Mouse (Mus musculus) kidney, embryonic 15.5 days (tissue): ENCODE results near the gene Anapc10. TPM values are rescaled to one million over a fixed set of nuclear protein-coding genes. Genes with fewer than 3 reads are reported as not detected.
"Not testable (repeated sequence)": the region's sequence is repeated elsewhere in the genome, so short reads cannot be mapped to it uniquely, and the experiment has no call there.

Source experiments
- ATAC-seq: fragments of 200-750 bp; cut with Nextera tagmentation; replicated peaks from 2 replicates; pipeline ENCODE4 v1.8.0; 2017; ENCODE audit warnings: moderate TSS enrichment; ENCODE audit not compliant: low FRiP score
- H3K27ac ChIP-seq: fragments of 300-500 bp; sonication (generic); 2 replicates; pipeline ENCODE4 v1.5.1; 2015; ENCODE audit warnings: mild to moderate bottlenecking, inconsistent platforms
- H3K27me3 ChIP-seq: fragments of 300-500 bp; sonication (generic); 2 replicates; pipeline ENCODE4 v1.6.1; 2015; ENCODE audit warnings: inconsistent platforms
- H3K36me3 ChIP-seq: fragments of 300-500 bp; sonication (generic); 2 replicates; pipeline ENCODE4 v1.6.1; 2015; ENCODE audit warnings: inconsistent platforms
- H3K4me1 ChIP-seq: fragments of 300-500 bp; sonication (generic); 2 replicates; pipeline ENCODE4 v1.6.1; 2015; ENCODE audit warnings: inconsistent platforms
- H3K4me2 ChIP-seq: fragments of 300-500 bp; sonication (generic); 2 replicates; pipeline ENCODE4 v1.6.1; 2015; ENCODE audit warnings: moderate library complexity, mild to moderate bottlenecking, inconsistent platforms
- H3K4me3 ChIP-seq: fragments of 300-500 bp; sonication (generic); replicated peaks from 2 replicates; pipeline ENCODE4 v1.5.1; 2015; ENCODE audit warnings: mild to moderate bottlenecking, inconsistent platforms
- H3K9ac ChIP-seq: fragments of 300-500 bp; sonication (generic); 2 replicates; pipeline ENCODE4 v1.6.1; 2015; ENCODE audit warnings: mild to moderate bottlenecking, inconsistent platforms
- H3K9me3 ChIP-seq: fragments of 300-500 bp; sonication (generic); replicated peaks from 2 replicates; pipeline ENCODE4 v1.6.1; 2016; ENCODE audit warnings: inconsistent platforms
- WGBS: fragments of 180-500 bp; shearing (Covaris S2); methylation state at CpG from one replicate; pipeline ENCODE4 v1.1.7; 2015; ENCODE audit warnings: mixed read lengths; 5-methylcytosine and 5-hydroxymethylcytosine counted together
- polyA plus RNA-seq: library from polyadenylated mRNA; unstranded; fragments of >200 nt; fragmentation: Nextera tagmentation; extraction: Ambion mirVana; gene quantifications from 2 replicates; pipeline ENCODE4 v1.2.1, GENCODE M21; 2015

The Anapc10 gene
- polyA plus RNA-seq, result 39.9 and 43.4 TPM in 2 replicates

DNA sequence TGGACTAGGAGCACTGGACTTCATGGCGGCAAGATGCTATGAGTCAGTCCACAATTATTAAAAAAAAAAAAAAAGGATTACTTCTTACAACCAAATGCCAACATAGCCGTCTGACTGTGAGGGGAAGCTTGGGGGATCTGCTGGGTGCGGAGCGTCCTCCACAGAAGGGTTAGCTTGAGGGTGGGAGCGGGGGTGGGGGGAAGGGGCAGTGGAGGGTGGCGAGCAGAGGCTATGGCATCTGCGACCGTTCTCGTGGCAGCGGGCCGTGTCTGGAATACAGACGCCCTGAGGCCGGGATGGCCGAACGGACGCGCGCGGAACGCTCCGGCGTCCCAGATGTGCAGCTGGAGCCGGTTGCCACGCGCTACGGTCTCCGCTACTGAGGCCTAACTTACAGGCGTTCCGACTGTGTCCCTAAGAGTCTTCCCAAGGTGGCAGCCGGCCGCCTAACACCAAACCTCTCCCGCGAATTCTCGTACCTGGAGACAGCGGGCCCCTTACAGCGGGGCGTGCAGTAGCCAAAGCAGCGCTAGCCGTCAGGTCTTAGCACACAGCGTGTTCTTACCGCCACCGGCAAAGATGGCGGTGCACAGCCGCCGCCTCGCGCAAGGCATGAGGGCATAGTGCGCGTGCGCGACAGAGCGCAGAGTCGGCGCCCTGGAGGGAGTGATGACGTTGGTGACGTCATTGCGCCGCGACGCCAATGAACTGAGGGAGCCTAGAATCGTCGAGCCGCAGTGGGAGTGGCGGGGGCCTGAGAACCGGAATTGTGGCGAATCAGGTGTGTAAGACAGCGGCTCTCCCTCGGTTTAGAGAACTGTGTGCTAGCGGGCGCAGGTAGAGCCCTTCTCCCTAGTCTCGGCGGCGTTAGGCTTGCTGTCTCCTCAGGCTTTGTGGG is at the start of gene Anapc10, which contains the start of gene Abce1:
Gene Anapc10, plus strand, starts transcription at position 757 of the 898 bp plus-strand sequence.
Gene Abce1, minus strand, starts transcription at position 677 of the 898 bp plus-strand sequence.
- no peaks in the 10 kb centered on the region for H3K9me3 ChIP-seq
- H3K27ac ChIP-seq, result peak within 1 kb of the TSS; percentile 90
- peak within 1 kb of the TSS; percentile 73 for H3K9ac ChIP-seq
- under 1% methylated on average over 73 of the region's 73 CpGs for WGBS
- peak within 1 kb of the TSS; percentile 84 for H3K4me3 ChIP-seq
- peaks cover 13% of the 10 kb centered on the region for H3K4me1 ChIP-seq
- H3K36me3 ChIP-seq, result peaks cover 28% of the 10 kb centered on the region
- H3K27me3 ChIP-seq, result no peaks in the 10 kb centered on the region
- H3K4me2 ChIP-seq, result peak within 1 kb of the TSS; percentile 67
- peak; percentile 99 for ATAC-seq

GRCm38 (mm10) chr8:79676461-79676860 is 35.2 kb upstream of the Anapc10 start:
- Histone ChIP-seq H3K4me3 (no peak overlapping the region), H3K27me3 (no peaks in the 10 kb centered on the region), H3K4me1 (peaks cover 11% of the 10 kb centered on the region), H3K9ac (no peak overlapping the region), H3K9me3 (no peaks in the 10 kb centered on the region), H3K36me3 (peaks cover 53% of the 10 kb centered on the region), H3K4me2 (no peak overlapping the region), H3K27ac (no peak overlapping the region)
- no peak for ATAC-seq
- 76% methylated on average over 4 of the region's 4 CpGs for WGBS

GRCm38 (mm10) chr8:79679005-79679404 is 32.6 kb upstream of the Anapc10 start:
- no peak overlapping the region for H3K9ac ChIP-seq
- ATAC-seq, result no peak
- H3K36me3 ChIP-seq, result peaks cover 49% of the 10 kb centered on the region
- H3K4me1 ChIP-seq, result peaks cover 11% of the 10 kb centered on the region
- H3K27me3 ChIP-seq, result no peaks in the 10 kb centered on the region
- 64% methylated on average over 5 of the region's 5 CpGs for WGBS
- H3K4me2 ChIP-seq, result no peak overlapping the region
- H3K9me3 ChIP-seq, result no peaks in the 10 kb centered on the region
- no peak overlapping the region for H3K4me3 ChIP-seq
- no peak overlapping the region for H3K27ac ChIP-seq

- not testable (repeated sequence) for H3K27ac ChIP-seq, H3K9me3 ChIP-seq, H3K27me3 ChIP-seq, ATAC-seq, H3K9ac ChIP-seq
- Histone ChIP-seq H3K4me2 (peak overlapping the region; percentile 77), H3K4me3 (peak overlapping the region; percentile 47), H3K4me1 (peaks cover 11% of the 10 kb centered on the region), H3K36me3 (peaks cover 52% of the 10 kb centered on the region)
- WGBS, result 48% methylated on average over 10 of the region's 10 CpGs
Observed at GRCm38 (mm10) chr8:79680083-79680482, 31.5 kb upstream of the Anapc10 start.

DNA sequence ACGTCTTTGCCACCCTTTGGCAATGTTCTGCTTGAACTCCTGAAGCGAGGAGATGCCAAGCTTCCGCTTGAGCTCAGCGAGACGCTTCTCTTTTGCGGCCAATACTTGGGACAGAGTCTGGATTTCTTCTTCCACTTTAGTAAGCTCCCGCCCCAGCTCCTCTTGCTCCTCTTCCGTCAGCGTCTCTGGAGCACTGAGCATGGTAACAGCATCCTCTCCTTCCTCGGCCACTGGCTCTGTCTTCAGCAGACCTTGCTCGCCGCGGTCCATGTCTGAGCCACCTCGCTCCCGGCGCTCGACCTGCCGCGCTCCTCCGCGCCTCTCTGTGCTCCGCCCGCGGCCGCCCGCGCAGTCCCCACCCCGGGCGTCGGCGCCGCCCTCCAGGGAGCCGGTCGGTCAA is 31.1 kb upstream of the Anapc10 start:
- H3K36me3 ChIP-seq, result peaks cover 52% of the 10 kb centered on the region
- peak overlapping the region; percentile 77 for H3K4me2 ChIP-seq
- peak overlapping the region; percentile 47 for H3K4me3 ChIP-seq
- no peaks in the 10 kb centered on the region for H3K9me3 ChIP-seq
- peak overlapping the region; percentile 51 for H3K9ac ChIP-seq
- H3K27ac ChIP-seq, result no peak overlapping the region
- WGBS, result 6% methylated on average over 34 of the region's 34 CpGs
- peaks cover 11% of the 10 kb centered on the region for H3K4me1 ChIP-seq
- ATAC-seq, result peak; percentile 89
- H3K27me3 ChIP-seq, result no peaks in the 10 kb centered on the region

- Histone ChIP-seq H3K9me3 (no peaks in the 10 kb centered on the region), H3K27ac (no peak overlapping the region), H3K4me3 (peak overlapping the region; percentile 47), H3K27me3 (no peaks in the 10 kb centered on the region), H3K4me2 (peak overlapping the region; percentile 77), H3K4me1 (peaks cover 11% of the 10 kb centered on the region), H3K36me3 (peaks cover 52% of the 10 kb centered on the region), H3K9ac (peak overlapping the region; percentile 51; the same call in 1 of the 2 replicates)
- peak; percentile 57 for ATAC-seq
- WGBS, result 43% methylated on average over 2 of the region's 2 CpGs
Observed at GRCm38 (mm10) chr8:79680965-79681364, 30.7 kb upstream of the Anapc10 start.

- 95% methylated on average over 5 of the region's 5 CpGs for WGBS
- H3K36me3 ChIP-seq, result peaks cover 88% of the 10 kb centered on the region
- H3K27me3 ChIP-seq, H3K4me3 ChIP-seq, H3K4me1 ChIP-seq, H3K9ac ChIP-seq, ATAC-seq, H3K27ac ChIP-seq, H3K4me2 ChIP-seq, H3K9me3 ChIP-seq: not testable (repeated sequence)
Observed at GRCm38 (mm10) chr8:79685927-79686326, 25.7 kb upstream of the Anapc10 start.

GRCm38 (mm10) chr8:79692531-79692930 is 19.1 kb upstream of the Anapc10 start:
- Histone ChIP-seq H3K4me1 (no peaks in the 10 kb centered on the region), H3K4me3 (no peak overlapping the region), H3K36me3 (peaks cover 85% of the 10 kb centered on the region), H3K27me3 (no peaks in the 10 kb centered on the region), H3K27ac (no peak overlapping the region), H3K4me2 (no peak overlapping the region), H3K9ac (no peak overlapping the region), H3K9me3 (no peaks in the 10 kb centered on the region)
- WGBS, result 86% methylated on average over 2 of the region's 2 CpGs
- no peak for ATAC-seq

- no peak overlapping the region for H3K27ac ChIP-seq
- H3K4me3 ChIP-seq, result no peak overlapping the region
- H3K4me2 ChIP-seq, result no peak overlapping the region
- ATAC-seq, result no peak
- 93% methylated on average over 3 of the region's 3 CpGs for WGBS
- H3K9ac ChIP-seq, result no peak overlapping the region
- no peaks in the 10 kb centered on the region for H3K27me3 ChIP-seq
- H3K36me3 ChIP-seq, result peaks cover 52% of the 10 kb centered on the region
- H3K4me1 ChIP-seq, result 0 out of 2 replicates have a peak, but pooled peaks cover 5% of the 10 kb centered on the region
- no peaks in the 10 kb centered on the region for H3K9me3 ChIP-seq
Observed at GRCm38 (mm10) chr8:79706687-79707086, 4.9 kb upstream of the Anapc10 start.

DNA sequence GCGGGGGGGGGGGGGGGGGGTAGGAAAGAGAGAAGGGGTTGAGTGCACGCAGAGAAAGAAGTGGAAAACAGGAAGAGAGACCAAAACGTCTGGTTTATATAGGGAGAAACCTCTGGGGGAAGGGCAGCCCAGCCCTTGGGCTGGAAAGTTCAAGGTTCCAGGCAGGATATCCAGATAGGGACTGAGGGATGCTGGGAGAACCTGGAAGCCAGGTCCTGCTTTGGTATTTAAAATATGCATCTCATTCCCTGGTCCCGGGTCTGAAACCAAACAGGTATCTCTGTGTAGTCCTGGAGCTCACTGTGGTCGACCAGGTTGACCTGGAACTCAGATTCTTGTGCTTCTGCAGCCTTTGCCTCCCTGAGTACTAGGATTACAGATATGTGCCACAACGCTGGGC is 1.1 kb downstream of the Anapc10 start:
- no peak for ATAC-seq
- Histone ChIP-seq H3K27me3 (no peaks in the 10 kb centered on the region), H3K9me3 (no peaks in the 10 kb centered on the region), H3K27ac (no peak overlapping the region), H3K4me1 (peaks cover 13% of the 10 kb centered on the region), H3K4me3 (peak overlapping the region; percentile 24), H3K9ac (no peak overlapping the region), H3K4me2 (peak overlapping the region; percentile 61), H3K36me3 (peaks cover 30% of the 10 kb centered on the region)
- WGBS, result 45% methylated on average over 6 of the region's 6 CpGs

GRCm38 (mm10) chr8:79721537-79721936 is 9.9 kb downstream of the Anapc10 start:
- Histone ChIP-seq H3K27me3 (no peaks in the 10 kb centered on the region), H3K27ac (no peak overlapping the region), H3K36me3 (peaks cover 57% of the 10 kb centered on the region), H3K9ac (no peak overlapping the region), H3K4me3 (no peak overlapping the region), H3K9me3 (no peaks in the 10 kb centered on the region), H3K4me1 (no peaks in the 10 kb centered on the region), H3K4me2 (no peak overlapping the region)
- ATAC-seq, result no peak

DNA sequence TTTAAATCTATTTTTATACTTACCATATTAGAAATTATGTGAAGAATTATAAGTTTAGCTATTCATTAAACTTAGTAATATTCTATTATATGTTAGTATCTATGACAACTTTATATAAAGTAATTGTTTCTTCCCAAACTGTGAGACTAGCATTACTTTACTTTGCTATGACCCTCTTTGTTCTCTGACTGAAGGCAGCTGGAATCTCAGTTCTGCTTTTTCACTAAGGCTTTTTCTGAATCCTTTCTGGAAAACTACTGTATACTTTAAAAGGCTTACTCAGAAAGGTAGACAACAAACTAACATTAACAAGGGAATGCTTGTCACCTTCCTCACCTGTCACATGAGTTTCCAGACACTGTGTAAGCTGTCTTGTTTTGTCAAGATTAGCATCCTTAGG is 11.7 kb downstream of the Anapc10 start:
- no peak for ATAC-seq
- H3K36me3 ChIP-seq, result peaks cover 40% of the 10 kb centered on the region
- no peaks in the 10 kb centered on the region for H3K9me3 ChIP-seq
- H3K4me2 ChIP-seq, result no peak overlapping the region
- H3K4me1 ChIP-seq, result no peaks in the 10 kb centered on the region
- H3K27me3 ChIP-seq, result no peaks in the 10 kb centered on the region
- H3K4me3 ChIP-seq, result no peak overlapping the region
- H3K9ac ChIP-seq, result no peak overlapping the region
- no peak overlapping the region for H3K27ac ChIP-seq
